Mouse (Mus musculus) stomach, embryonic 14.5 days (tissue): ENCODE results near the gene Clec4a2. TPM values are rescaled to one million over a fixed set of nuclear protein-coding genes. Genes with fewer than 3 reads are reported as not detected.
"Not testable (repeated sequence)": the region's sequence is repeated elsewhere in the genome, so short reads cannot be mapped to it uniquely, and the experiment has no call there.

ENCODE experiments used
- ATAC-seq: fragments of 200-750 bp; cut with Nextera tagmentation; 2 replicates; pipeline ENCODE4 v1.8.0; 2017; ENCODE audit warnings: low read depth, moderate TSS enrichment; ENCODE audit not compliant: insufficient number of reproducible peaks, insufficient read depth, low FRiP score
- H3K27ac ChIP-seq: fragments of 300-500 bp; sonication (generic); 2 replicates; pipeline ENCODE4 v1.5.1; 2014; ENCODE audit warnings: mild to moderate bottlenecking, low read length, moderate library complexity, mixed read lengths
- H3K27me3 ChIP-seq: fragments of 300-500 bp; sonication (generic); 2 replicates; pipeline ENCODE4 v1.6.1; 2014; ENCODE audit warnings: low read length, control low read depth, mixed read lengths; ENCODE audit not compliant: control insufficient read depth, insufficient read depth
- H3K36me3 ChIP-seq: fragments of 300-500 bp; sonication (generic); 2 replicates; pipeline ENCODE4 v1.6.1; 2014; ENCODE audit warnings: mild to moderate bottlenecking, control low read depth, low read length, moderate library complexity, mixed read lengths; ENCODE audit not compliant: control insufficient read depth, insufficient read depth
- H3K4me1 ChIP-seq: fragments of 300-500 bp; sonication (generic); 2 replicates; pipeline ENCODE4 v1.6.1; 2014; ENCODE audit warnings: low read length, control low read depth, mixed read lengths; ENCODE audit not compliant: control insufficient read depth, insufficient read depth
- H3K4me2 ChIP-seq: fragments of 300-500 bp; sonication (generic); replicated peaks from 2 replicates; pipeline ENCODE4 v1.6.1; 2014; ENCODE audit warnings: low read depth, low read length, control low read depth
- H3K4me3 ChIP-seq: fragments of 300-500 bp; sonication (generic); 2 replicates; pipeline ENCODE4 v1.5.1; 2014; ENCODE audit warnings: low read depth, low read length, control low read depth
- H3K9ac ChIP-seq: fragments of 300-500 bp; sonication (generic); replicated peaks from 2 replicates; pipeline ENCODE4 v1.6.1; 2014; ENCODE audit warnings: low read depth, mild to moderate bottlenecking, control low read depth, low read length, moderate library complexity, mixed read lengths
- H3K9me3 ChIP-seq: fragments of 300-500 bp; sonication (generic); 2 replicates; pipeline ENCODE4 v1.6.1; 2016; ENCODE audit warnings: low read depth, low read length, control low read depth; ENCODE audit not compliant: control insufficient read depth
- WGBS: fragments of 180-500 bp; shearing (Covaris S2); extraction: QIAGEN DNeasy Blood & Tissue Kit; methylation state at CpG from one replicate; pipeline ENCODE4 v1.1.7; 2014; 5-methylcytosine and 5-hydroxymethylcytosine counted together
- polyA plus RNA-seq: library from polyadenylated mRNA; unstranded; fragments of >200 nt; fragmentation: Nextera tagmentation; extraction: Ambion mirVana; gene quantifications from 2 replicates; pipeline ENCODE4 v1.2.1, GENCODE M21; 2014

Gene Clec4a2
- polyA plus RNA-seq, result 3.4 and 4.5 TPM in 2 replicates

DNA sequence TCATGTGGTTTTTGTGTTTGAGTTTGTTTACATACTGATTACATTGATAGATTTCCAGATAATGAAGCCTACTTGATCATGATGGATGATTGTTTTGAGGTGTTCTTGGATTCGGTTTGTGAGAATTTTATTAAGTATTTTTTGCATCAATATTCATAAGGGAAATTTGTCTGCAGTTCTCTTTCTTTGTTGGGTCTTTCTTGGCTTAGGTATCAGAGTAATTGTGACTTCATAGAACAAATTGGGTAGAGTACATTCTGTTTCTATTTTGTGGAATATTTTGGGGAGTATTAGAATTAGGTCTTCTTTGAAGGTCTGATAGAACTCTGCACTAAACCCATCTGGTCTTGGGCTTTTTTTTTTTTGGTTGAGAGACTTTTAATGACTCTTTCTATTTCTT lies at the start of gene Clec4a2:
TSS of gene Clec4a2 (plus strand) at position 301 of the 400 bp plus-strand sequence.
- not testable (repeated sequence) for H3K27ac ChIP-seq, H3K36me3 ChIP-seq, H3K9ac ChIP-seq, H3K27me3 ChIP-seq, ATAC-seq, H3K4me1 ChIP-seq, H3K4me2 ChIP-seq, H3K9me3 ChIP-seq, H3K4me3 ChIP-seq
- 49% methylated on average over 1 of the region's 1 CpGs for WGBS

DNA sequence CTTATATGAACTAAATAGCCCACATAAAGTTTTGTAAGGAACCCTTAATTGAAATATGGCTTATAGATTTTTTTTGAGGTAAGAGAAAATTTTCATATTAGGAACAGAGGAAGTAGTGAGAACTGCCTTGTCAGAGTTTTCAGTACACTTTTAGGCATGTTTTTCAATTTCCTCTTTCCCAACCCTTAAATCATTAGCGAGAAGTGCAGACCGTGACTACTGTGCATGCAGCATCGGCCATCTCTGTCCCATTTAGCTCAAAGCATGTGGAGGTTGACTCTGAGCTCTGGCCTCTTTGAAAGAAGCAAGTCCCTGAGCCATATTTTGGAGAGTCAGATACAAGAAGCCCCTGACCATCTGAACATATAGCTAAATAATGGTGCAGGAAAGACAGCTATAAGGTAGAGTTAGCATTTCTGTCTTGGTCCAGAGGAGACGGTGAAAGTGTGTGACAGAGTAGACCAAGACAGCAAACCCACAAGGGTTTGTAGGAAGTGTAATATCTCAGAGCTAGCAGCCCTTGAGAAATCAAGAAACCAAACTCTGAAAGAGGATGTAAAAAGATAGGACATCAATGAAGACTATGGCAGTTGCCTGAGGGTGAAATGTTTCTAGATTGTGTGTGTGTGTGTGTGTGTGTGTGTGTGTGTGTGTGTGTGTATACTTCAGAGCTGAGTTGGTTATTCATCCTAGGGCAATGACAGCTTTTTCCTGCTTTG lies 10.9 kb upstream of the Clec4a2 start:
- Histone ChIP-seq H3K4me2 (no peak overlapping the region), H3K36me3 (no peaks in the 10 kb centered on the region), H3K27ac (no peak overlapping the region), H3K9ac (no peak overlapping the region), H3K4me3 (no peak overlapping the region), H3K27me3 (no peaks in the 10 kb centered on the region), H3K4me1 (no peaks in the 10 kb centered on the region), H3K9me3 (no peaks in the 10 kb centered on the region)
- 90% methylated on average over 4 of the region's 4 CpGs for WGBS
- ATAC-seq, result no peak

DNA sequence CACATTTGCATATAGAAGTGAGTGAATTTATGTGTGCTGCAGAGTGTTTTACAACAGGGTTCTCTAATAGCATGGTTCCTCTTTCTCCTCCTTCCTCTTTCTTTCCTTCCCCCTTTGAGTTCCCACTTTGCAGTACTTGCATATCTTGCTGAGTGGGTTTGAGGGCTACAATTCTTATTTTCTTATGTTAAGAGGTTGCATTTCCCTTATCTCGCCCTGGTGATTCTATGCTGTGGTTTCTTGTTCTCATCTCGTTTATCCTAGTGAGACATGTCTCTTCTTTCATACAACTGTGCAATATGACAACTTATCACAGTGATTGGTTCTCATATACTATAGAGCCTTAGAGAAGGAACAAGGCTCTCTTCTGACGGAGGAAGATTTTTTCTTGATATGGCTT lies 17.0 kb downstream of the Clec4a2 start:
- H3K9ac ChIP-seq, result no peak overlapping the region
- no peaks in the 10 kb centered on the region for H3K27me3 ChIP-seq
- H3K36me3 ChIP-seq, result no peaks in the 10 kb centered on the region
- no peak for ATAC-seq
- H3K4me2 ChIP-seq, result no peak overlapping the region
- WGBS, result 71% methylated on average over 3 of the region's 3 CpGs
- H3K27ac ChIP-seq, result no peak overlapping the region
- no peak overlapping the region for H3K4me3 ChIP-seq
- H3K4me1 ChIP-seq, result no peaks in the 10 kb centered on the region
- no peaks in the 10 kb centered on the region for H3K9me3 ChIP-seq

DNA sequence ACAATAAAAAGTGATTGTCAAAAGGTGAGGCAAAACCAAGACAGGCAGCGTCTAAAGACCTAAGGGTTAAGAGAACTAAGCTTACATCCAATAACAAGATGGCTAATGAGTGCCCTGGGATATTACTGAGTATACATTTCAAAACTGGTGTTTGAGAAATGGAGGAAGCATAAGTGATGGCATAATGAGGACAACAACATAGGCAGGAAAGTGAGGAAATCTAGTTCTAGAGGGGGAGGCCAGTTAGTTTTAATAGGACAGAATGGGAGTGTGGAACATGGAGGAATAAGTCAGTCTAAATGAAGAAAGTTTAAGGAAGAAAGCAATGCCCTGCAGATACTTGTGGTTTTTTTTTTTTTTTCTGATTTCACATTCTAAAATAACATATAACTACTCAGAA lies 20.9 kb downstream of the Clec4a2 start:
- Histone ChIP-seq H3K27ac (no peak overlapping the region), H3K36me3 (no peaks in the 10 kb centered on the region), H3K4me3 (no peak overlapping the region), H3K9me3 (no peaks in the 10 kb centered on the region), H3K27me3 (no peaks in the 10 kb centered on the region), H3K4me1 (no peaks in the 10 kb centered on the region), H3K9ac (no peak overlapping the region), H3K4me2 (no peak overlapping the region)
- WGBS, result 52% methylated on average over 1 of the region's 1 CpGs
- ATAC-seq, result no peak

DNA sequence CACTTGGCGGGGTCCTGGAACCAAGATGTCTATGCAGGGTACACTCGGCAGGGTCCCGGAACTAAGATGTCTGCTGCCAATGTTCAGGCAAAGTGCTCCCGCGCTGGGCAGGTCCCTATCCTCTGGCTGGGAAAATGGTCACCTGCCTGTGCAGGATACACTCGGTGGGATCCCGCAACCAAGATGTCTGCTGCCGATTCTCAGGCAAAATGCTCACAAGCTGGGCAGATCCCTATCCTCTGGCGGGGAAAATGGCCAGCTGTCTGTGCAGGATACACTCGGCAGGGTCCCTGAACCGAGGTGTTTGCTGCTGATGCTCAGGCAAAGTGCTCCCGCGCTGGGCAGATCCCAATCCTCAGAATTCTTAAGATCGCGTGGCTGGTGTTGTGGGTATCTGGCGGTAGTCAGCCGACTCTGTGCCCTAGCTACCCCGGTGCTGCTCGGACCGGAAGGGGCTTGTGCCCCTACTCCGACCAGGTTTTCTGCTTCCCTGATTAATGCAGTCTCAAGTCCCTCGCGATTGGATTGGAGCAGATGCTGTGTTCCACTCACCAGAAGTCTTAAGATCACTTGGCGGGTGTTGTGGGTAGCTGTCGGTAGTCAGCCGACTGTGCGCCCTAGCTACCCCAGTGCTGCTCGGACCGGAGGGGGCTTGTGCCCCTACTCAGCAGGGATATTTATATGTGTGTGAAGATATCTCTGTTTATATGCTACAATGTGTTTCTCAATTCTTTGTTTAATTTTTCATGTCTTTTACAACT lies 31.7 kb downstream of the Clec4a2 start:
- WGBS, result 68% methylated on average over 29 of the region's 29 CpGs
- not testable (repeated sequence) for H3K4me2 ChIP-seq, ATAC-seq, H3K27ac ChIP-seq, H3K36me3 ChIP-seq, H3K9me3 ChIP-seq, H3K4me1 ChIP-seq, H3K4me3 ChIP-seq, H3K9ac ChIP-seq, H3K27me3 ChIP-seq

DNA sequence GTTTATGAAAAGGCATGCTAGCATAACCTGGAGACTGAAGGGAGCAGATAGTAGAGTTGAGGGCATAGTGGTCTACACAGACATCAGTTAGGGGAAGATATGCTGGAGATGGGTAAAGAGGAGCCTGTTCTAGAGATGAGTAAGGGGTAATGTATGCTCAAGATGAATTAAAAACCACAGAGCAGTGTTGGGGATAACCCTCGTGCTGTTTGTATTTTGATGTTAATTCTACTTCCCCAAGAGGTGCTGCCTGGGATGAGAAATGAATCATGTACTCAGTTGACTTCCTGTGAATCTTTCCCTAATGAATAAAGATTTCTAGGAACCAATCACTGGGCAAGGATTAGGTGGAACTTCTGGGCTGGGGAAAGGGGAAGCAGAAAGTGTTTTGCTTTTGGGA lies 63.9 kb downstream of the Clec4a2 start:
- 68% methylated on average over 1 of the region's 1 CpGs for WGBS
- Histone ChIP-seq H3K27me3 (no peaks in the 10 kb centered on the region), H3K9me3 (no peaks in the 10 kb centered on the region), H3K36me3 (no peaks in the 10 kb centered on the region), H3K27ac (no peak overlapping the region), H3K4me1 (no peaks in the 10 kb centered on the region), H3K4me2 (no peak overlapping the region), H3K4me3 (no peak overlapping the region), H3K9ac (no peak overlapping the region)
- no peak for ATAC-seq

DNA sequence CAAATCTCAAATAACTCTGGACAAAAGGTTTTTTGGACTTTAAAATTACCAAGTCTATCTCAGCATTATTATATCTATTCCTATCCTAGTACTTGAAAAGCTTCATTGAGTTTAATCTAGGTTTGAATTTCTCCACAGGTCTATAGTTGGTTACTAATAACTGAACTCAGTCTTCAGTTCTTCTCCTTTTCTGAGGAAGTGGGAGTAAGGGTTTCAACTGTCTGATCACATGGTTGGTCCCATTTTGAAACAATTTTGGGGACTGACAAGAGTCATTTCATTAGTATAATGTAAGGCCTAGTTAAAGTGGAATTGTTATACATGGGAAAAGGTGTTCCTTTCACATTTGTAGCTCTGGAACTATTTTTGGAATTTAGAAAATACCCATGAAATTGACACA lies 64.8 kb downstream of the Clec4a2 start:
- Histone ChIP-seq H3K4me1 (no peaks in the 10 kb centered on the region), H3K9ac (no peak overlapping the region), H3K4me2 (no peak overlapping the region), H3K27me3 (no peaks in the 10 kb centered on the region), H3K27ac (no peak overlapping the region), H3K36me3 (no peaks in the 10 kb centered on the region), H3K4me3 (no peak overlapping the region), H3K9me3 (no peaks in the 10 kb centered on the region)
- no peak for ATAC-seq

DNA sequence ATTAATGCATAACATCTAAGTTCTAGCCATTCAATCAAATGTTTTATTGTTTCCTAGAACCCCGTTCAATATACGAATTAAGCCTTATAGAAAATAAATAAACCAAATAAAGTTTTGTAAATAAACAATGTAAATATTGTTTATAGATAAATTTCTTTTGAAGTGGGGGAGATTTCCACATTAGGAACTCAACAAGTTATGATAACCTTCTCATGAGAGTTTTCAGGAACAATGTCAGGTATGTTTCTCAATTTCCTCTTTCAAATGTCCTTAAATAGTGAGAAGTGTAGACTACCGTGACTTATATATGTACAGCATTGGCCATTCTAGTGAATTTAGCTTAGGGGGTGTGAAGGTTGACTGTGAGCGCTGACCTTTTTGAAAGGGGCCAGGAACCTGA lies 66.4 kb downstream of the Clec4a2 start, which contains the start of gene Clec4b2:
TSS of gene Clec4b2 (plus strand) at position 301 of the 400 bp plus-strand sequence.
- no peaks in the 10 kb centered on the region for H3K9me3 ChIP-seq
- H3K9ac ChIP-seq, result no peak within 1 kb of the TSS
- H3K4me1 ChIP-seq, result no peaks in the 10 kb centered on the region
- no peak for ATAC-seq
- no peaks in the 10 kb centered on the region for H3K36me3 ChIP-seq
- WGBS, result 85% methylated on average over 4 of the region's 4 CpGs
- H3K27me3 ChIP-seq, result no peaks in the 10 kb centered on the region
- H3K27ac ChIP-seq, result no peak within 1 kb of the TSS
- no peak within 1 kb of the TSS for H3K4me3 ChIP-seq
- H3K4me2 ChIP-seq, result no peak within 1 kb of the TSS
